Mouse (Mus musculus): ENCODE data around the gene Fstl4.

Gene Fstl4

DNA sequence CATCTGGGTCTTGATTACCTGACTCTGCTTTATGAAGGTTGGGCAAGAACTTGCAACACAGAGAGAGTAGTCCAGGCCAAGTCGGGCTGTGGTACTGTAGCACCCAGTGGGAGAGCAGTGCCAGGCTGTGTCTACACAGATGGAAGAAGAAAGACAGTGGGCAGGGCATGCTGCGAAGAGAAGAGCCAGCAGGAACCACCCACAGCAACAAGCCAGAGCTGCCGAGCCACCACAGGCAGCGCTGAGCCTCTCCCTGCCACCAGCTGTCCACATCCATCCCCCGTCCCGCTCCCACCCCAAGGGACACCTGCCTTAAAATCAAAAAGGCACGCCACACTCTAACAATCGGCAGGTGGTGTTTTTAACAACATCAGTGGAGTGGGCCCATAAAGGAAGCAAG is 332.9 kb downstream of the Fstl4 start:
- DNase-seq: peak; percentile 37

DNA sequence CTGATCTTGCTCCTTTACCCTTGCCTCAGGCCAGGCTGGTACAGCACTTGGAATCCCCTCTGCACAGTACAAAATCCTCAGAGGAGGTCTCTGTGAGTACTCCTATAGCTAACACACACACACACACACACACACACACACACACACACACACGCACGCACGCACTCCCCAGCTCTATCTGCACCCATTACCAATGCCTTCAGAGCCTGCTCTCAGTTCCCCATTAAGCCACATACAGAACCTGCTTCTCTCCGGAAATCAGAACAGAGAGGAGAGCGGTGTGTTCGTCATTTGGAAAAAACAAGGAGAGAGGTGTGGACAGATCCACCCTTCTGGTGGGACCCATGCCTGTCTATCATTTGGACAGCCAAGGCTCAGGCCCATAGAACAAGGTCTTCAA is 333.4 kb downstream of the Fstl4 start:
- no peak for DNase-seq

DNA sequence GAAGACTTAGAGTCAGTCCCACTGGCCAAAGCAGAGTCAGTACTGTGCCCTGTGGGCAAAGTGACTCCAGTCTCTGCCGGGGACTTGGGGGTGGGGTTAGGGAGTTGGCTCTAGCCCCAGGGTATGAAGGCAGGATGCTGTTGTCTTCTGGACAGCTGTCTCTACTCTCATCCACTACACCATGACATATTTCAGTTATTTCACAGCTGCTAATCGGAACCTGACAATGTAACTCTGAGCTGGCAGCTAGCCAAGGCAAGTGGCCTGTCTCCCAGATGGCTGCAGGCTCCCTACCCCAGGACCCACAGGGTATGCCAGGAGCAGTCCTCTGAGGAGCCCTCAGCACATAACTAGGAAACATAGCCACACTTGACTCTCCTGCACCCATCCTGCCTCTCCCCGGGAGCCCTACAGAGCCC is 334.4 kb downstream of the Fstl4 start:
- peak; percentile 41 for DNase-seq

DNA sequence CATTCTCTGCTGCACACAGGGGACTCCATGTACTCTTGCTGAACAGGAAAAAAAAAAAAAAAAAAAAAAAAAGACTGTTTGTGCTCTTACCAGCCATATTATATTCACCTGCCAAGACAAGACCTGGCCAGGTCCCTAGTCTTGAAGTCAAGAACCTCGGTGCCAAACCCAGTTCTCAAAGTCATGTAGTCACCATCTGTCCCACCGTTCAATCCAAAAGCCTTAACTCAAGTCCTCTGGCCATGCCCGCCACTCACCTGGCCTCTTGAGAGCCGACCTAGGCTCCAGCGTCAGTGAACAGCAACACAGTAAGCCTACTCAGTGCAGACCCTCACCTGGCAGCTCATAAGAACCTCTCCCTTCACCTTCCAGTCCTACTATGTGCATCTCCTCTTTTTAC is 334.9 kb downstream of the Fstl4 start:
- no peak for DNase-seq

DNA sequence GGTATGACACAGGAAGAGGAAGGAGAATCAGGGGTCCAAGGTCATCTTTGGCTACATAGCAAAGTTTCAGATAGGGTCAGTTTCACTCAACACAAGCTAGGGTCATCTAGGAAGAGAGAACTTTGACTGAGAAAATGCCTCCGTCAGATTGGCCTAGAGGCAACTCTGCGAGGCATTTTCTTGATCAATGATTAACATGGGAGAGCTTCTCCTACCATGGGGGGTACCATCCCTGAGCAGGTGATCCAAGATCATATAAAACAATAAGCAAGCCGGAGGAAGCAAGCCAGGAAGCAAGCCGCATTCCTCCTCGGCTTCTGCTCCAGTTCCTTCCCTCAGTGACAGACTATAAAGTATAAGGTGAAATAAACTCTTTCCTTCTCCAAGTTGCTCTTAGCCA is 337.3 kb downstream of the Fstl4 start:
- no peak for DNase-seq

DNA sequence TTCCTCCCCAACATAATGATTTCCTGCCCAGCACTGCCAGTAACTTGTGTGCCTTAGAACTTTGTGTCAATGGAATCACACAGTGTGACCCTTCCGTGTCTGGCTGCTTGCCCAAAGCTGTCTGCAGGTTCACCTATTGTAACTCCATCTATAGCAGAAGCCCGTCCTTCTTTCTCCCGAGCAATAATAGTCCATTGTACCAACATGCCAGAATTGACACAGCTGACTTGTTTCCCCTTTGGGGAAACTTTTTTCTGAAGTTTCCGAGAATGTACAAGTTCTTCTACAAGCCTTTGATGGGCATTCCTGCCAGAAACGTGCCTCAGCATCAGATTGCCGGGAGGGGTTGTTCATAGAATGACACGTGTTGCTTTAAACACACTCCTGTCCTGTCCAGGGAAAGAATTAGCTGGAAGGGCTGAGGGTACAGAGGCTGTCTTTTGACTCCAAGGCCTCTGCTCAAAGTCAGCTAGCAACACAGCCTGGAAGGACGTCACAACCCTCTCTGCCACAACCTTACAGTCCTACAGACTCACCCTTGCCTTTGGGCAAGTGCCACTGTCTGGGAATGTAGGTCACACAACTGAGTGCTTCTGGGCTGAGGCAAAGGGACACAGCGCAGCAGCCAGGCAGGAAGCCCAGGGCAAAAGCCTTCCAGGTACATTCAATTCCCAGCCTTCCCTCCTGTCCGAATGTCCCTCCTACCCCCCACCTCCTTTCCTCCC is 339.3 kb downstream of the Fstl4 start:
- DNase-seq: no peak

DNA sequence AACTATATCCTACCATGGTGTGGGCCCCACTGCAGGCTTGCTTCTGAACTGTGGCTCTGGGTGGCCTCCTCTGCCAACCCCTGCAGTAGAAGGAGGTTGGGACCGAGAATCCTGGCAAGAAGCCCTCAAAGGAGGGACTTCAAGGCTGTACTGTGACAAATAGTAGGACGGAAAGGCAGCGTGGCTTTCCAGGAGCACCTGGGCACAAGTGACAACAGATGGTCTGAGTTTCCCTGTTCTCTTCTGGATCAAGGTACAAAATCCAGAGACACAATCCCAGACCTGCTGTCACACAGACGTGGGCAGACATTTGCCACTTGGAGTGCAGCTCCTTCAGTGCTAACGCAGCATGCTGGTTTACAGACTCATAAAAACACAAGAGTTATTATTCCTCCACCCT is 343.3 kb downstream of the Fstl4 start:
- no peak for DNase-seq

DNA sequence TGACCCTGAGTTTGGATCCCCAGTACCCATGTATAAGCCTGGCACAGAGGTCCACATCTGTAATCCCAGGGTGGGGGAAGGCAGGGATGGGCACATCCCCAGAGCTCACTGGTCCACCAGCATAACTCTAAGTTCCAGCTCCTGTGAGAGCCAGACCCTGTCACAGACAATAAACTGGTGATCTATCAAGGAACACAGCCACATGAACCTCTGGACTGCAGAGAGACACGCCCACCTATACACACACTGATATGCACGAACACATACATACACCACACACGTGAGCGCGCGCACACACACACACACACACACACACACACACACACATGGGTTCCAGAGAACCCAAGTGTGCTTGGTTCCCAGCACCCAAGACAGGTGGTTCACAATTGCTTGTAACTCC is 344.4 kb downstream of the Fstl4 start:
- no peak for DNase-seq

DNA sequence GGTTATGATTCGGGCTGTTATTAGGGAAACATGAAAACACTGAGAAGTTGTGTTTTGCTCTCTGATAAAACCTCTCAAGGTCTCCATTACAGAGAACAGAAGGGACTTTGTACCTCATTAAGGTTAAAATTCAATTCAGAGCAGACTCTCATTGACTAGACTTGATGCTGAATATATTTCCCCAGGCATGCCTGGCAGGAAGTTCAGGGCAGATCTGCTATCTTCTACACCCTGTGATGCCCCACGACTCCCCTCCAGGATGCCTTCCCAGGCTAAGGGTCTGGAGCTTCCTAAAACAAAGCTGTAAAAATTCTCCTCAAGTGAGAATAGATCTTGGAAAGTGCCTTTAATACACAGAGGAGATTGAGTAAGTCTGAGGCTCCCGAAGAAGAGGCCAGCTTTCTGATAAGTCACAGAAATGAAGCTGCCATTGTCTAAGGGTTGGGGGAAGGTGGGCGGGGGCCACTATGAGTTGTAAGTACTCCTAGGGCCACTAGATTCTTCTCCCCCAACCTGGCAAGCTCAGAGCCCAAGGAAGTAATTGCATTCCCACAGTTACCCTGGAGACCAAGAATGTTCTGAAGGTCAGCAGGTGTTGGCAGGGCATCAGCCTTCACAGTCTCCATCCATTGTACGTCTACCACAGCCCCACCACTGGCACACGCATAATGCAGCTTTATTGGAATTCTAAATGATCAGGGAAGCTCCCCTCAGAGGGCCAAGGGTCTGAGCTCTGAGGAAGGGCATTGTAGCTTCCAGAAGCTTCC is 345.4 kb downstream of the Fstl4 start:
- no peak for DNase-seq

DNA sequence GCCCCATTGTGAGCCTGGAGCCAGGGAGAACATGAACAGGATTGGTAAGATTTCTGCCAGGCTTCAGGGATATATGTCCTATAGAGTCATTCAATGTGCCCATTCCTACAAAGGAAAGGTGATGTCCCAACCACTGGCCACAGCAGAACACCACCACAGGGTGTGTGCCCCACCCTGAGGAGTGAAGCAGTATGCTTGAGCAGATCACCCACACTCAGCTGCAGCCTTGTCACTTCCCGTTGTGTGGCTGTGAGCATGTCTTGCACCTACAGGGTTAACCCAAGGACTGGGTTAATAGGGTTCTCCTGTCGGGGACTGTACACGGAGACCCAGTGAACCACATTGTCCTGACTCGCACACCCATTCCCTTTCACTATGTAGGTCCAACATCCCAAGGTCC is 351.3 kb downstream of the Fstl4 start:
- DNase-seq: no peak

DNA sequence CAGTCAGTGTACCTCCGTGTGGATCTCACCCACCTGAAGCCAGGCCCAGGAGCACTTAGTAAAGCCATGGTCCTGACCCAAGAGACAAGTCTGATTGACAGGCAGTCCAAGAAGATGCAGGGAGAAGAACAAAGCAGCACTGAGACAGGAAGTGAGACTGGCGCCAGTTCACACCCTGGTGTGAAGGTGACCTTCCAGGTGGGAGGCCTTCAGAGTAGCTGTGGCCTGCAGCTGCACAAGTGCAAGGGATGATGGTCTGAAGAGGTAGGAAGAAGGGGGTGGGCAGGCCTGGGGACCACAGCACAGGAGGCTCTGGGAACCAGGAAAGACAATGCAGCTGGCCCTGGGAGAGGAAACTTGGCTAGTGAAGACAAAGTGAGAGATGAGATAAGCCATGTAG is 351.9 kb downstream of the Fstl4 start:
- DNase-seq: no peak

DNA sequence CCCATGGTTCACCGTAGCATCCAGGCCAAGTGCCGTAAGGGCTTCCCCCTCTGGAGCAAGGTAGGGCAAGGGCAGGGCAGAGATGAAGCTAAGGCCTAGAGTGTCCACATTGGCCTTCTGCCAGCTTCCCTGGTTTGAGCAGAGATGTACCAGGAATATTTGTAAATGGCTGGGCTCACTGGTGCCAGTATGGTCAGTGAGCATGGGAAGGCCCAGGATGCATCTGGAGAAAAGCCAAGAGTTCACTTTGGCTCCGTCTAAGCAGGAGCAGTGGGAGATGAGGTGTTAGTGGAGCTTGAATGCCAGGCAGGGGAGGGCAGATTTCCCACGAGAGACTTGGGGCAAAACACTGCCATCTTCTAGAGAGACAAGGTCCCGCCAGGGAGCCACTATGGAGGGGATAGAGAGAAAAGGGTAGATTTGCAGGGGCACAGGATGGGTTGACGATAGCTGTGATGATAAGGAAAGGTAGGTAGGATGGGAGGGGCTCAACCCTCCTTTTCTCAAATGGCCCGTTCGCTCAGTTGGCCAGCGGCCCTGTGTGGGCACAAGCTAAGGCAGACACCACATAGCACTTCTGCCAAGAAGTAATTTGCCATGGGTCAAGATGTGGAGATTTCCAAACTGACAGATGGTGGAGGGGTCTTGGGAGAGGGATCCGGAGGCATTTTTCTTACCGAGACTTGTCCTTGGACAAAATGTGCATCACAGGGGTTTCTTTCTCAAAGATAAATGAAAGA is 354.0 kb downstream of the Fstl4 start:
- DNase-seq: no peak

DNA sequence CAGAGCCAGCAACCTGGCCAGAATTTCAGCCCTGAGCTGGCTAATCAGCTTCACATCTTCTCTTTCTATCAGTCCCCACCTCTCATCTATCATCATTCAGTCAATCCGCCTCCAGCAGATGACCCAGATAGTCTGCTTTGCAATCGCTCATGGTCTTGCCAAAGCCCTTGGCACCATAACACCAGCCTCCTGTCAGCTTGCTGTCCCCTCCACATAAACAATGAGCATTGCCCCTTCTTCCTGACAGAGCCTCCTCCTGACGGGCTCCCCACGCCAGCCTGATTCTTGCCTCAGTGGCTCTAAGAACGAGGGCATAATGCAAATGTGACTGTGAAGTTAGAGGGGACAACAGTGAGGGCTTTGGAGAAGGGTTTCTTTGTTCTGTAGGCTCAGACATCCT is 355.5 kb downstream of the Fstl4 start:
- DNase-seq: no peak

DNA sequence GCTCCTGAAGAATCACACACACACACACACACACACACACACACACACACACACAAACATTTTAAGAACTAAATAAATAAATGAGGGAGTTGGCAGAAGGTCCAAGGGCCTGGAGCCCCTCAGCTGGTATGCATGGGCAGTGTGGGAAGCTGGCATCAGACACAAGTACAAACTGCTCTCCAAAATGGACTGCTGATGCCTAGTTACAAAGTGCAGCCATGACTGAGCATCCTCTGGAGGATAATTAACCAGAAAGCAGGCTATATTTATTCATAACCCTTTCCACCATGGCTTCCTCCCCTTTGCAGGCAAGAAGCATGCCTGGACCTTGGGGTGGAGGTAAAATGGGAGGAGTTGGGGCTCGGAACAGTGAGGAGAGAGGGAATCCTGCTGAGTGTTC is 356.8 kb downstream of the Fstl4 start:
- DNase-seq: no peak

DNA sequence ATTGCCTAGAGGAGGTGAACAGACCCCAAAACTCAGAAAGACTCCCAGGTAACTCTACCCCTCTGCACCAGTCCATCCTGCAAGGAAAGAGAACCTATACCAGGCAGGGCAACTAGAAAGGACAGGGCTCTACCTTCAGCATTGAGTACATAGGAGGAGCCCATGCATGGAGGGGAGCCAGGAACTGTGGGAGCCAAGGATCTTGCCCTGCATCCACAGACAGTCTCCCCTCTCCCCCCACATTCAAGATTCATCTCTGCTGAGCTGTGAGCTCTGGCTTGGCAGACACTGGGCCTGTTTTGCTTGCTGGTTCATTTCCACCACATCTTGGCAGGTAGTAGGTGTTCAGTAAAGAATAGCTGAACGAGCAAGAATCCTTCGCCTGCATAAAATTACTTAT is 360.4 kb downstream of the Fstl4 start:
- no peak for DNase-seq

DNA sequence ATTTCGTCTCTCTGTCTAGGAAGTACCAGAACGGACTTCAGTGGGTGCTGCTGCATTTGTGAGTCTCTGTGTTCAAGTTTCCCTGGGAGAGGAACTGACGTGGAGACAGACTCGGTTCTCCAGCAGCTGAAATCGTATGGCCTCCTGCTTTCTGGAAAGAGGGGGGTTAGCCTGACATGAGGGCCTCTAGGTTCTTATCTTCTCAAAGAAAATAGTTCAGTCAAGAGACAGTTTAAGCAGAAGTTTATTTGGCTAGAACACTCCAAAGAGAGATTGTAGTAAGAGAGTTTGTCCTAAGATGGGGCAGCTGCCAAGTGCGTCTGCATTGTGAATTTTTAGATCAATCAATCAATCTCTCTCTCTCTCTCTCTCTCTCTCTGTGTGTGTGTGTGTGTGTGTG is 362.2 kb downstream of the Fstl4 start:
- no peak for DNase-seq

DNA sequence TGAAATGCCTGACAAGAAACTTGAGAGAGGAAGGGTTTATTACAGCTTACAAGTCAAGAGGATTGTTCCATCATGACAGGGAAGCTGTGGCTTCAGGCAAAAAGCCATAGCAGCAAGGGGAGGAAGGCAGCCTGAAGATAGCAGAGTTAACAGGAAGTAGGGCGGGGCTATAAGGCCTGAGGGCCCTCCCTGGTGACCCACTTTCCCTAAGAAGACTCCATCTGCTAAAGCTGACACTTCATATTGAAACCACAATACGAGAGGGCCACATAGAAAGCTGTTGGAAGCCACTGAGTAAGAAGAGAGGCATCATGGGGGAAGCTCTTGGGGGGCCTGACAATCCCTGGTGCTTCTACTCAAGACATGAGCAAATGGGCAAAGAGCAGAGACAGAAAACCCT is 364.2 kb downstream of the Fstl4 start:
- no peak for DNase-seq

DNA sequence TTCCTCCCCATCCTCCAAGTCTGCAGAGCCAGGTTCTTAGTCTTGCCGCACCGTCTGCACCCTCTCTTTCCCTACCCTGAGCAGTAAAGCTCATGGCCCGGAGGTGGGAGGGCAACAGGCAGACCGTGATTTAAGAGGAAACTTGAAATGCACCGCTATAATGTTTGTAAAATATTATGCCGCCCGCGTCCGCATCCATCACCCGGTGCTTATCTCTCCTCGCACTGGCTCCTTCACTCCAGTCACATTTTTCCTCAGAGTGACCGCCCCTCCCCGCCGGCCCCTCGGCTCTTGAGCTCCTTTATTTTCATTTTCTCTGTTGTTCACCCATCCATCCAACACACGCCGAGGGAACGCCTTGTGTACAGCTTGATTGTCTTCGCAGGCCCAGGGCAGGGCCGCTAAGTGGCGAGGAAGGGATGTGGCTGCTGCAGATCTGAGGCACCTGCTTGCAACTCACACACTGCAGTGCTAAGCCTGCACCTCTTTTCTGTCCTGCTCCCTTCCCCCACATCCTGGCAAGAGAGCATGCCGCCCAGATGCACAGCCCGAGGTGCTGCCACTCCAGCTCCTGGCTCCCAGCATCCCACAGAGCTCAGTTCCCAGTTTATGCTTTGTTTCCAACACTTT is 368.1 kb downstream of the Fstl4 start:
- no peak for DNase-seq

DNA sequence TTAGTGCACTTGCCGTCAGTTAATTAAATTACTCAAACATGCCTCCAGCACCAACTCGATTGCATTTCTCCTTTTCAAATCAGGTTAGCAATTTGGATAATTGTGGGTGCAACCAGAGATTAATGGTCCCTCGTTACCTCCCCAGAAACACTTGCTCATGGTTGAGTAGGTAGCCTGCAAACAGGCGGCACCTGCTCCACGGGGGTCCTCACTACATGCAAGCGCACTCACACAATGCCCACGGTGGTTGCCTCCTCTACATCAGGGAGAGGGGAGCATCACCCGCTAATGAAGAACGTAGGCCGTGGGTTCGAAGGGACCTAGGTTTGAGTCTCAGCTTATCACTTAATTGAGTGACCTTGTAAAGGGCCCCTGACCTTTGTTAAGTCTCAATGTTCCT is 371.9 kb downstream of the Fstl4 start:
- no peak for DNase-seq

DNA sequence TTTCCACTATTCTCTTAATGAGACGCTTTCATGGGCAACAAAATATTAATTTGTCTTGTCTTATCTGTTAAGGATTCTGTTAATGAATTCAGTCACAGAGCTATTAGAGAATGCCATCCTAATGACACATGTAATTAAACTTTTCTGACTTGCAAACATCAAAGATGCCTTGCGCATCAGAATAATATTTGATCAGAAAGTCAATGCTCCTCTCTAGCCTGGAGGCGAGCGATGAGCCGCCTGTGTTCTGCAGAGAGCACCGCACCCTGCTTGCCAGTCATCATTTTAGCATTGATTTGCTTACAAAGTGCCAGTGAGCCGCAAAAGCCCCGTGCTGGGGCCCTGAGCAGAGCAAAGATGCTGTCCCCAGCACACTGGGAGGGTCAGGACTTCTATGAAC is 372.9 kb downstream of the Fstl4 start:
- DNase-seq: no peak

DNA sequence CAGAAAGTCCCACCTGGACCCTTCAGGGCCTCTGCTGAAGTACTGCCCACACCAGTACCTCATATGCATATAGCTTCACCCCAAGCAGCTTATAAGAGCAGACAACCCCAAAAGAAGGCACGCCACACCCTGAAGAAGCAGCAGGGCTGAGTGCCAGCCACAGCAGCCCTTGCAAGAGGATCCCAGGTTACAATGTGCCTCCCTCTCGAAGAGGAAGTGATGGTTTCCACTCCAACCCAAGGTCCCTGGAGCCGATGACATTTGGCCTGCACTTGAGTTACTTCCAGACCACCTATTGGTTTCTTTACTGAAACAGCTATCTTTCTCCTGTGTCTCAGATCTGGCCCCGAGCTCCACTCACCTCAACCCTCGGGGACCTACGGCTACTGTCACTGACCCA is 373.8 kb downstream of the Fstl4 start:
- no peak for DNase-seq

DNA sequence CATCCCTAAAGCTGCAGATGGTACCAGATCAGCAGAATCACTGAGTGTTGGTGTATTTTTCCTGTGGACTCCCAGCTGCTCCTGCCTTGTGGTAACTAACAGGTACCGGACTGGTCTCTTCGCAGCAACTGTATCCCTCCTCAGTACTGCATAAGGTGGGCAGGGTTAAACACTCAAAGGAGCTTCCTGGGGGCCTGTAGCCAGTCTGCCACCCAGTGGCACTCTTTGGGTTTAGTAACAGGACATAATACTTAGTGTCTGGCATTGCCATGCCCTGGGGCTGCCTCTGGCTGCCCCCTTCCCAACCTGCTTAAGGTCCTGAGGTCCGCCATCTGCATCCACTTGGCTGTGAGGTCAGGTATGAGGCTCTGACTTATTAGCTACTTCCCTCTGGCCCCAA is 375.2 kb downstream of the Fstl4 start:
- DNase-seq: no peak

DNA sequence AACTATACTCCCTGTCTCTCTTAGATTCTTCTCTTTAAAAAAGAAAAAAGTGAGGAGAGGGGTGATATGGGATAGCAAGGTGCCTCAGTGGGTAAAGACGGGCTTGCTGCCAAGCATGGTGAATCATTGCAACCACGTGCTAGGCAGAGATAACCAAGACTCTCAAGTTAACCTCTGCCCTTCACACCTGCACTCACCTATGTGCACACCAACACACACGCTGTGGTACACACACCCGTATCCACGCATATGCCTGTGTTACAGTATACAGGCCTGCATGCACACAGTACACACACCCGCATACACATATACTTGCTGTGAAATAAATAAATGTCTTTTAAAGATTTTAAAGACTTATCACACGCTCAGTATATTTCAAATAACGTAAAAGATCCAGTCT is 375.8 kb downstream of the Fstl4 start:
- no peak for DNase-seq
